Mouse (Mus musculus): ENCODE results near the gene Tdp2.

DNA sequence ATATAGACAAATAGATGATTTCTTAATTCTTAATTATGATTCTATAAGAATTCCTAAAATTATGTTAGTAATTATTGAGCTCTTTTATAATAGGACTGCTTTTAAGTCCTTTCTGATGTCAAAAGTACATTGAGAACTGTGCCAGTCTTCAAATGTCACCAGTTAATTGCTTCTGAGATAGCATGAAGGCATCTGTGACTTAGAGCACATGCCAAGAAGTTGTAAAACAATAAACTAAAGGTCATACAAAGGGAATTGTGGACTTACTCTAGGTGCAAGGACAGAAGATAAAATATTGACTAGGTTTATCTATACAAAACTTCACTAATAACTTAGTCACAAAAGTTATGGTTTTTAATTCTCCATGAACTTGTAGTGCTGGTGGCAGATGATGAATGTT lies 27.6 kb downstream of the Tdp2 start:
- no peak for TF ChIP-seq CTCF (IDR thresholded peaks at IDR 0.05; ENCODE audit: low read depth)
- no peak for TF ChIP-seq EP300 (optimal IDR thresholded peaks at IDR 0.05)
